Mouse (Mus musculus) E14TG2a.4 (cell line): Measurements from ENCODE around the gene Desi1.
A peak's percentile ranks its signal among the peaks of the same experiment; 100 is the strongest.

ENCODE experiments used
- CTCF ChIP-seq: conservative IDR thresholded peaks from 2 replicates; pipeline ENCODE4 v1.5.1; 2014; ENCODE audit warnings: low read length
- NANOG ChIP-seq: IDR thresholded peaks from 2 replicates; pipeline ENCODE4 v1.6.1; 2014; ENCODE audit warnings: borderline replicate concordance, low read length, mixed read lengths
- POU5F1 ChIP-seq: IDR thresholded peaks from 2 replicates; pipeline ENCODE4 v1.6.1; 2014; ENCODE audit warnings: low read length, borderline replicate concordance

DNA sequence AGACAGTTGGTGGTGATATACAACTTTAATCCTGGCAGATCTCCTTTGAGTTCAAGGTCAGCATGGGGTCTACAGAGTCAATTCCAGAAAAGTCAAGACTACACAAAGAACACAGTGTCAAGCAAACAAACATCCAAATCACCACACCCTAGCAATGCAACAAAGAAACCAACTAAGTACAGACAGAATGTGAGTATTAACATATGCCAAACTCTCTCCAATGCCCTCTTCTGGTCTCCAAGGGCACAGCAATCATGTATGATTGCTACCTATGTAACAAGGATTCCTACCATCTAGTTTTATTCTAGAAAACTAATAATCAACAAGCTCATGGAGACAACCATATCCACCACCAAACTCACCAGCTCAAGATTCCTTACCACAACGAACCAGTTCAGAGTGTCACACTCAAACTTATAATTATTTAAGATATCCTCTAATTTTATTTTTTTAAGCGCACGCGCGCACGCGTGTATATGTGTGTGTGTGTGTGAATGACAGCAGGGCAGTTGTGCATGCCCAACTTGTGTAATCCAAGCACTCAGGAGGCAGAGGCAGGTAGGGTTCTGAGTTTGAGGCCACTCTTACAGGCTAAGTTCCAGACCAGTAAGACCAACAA is 10.6 kb upstream of the Desi1 start:
- peak; percentile 35 for TF ChIP-seq CTCF
- TF ChIP-seq NANOG: no peak
- no peak for TF ChIP-seq POU5F1
